Mouse (Mus musculus) liver, postnatal 0 days (tissue): ENCODE measurements around the gene Farsa.

Experiments
- CTCF ChIP-seq: sonication (generic); IDR thresholded peaks from 2 replicates; pipeline ENCODE4 v1.5.1; 2016; ENCODE audit warnings: antibody characterized with exemption, low read depth
- EP300 ChIP-seq: IDR thresholded peaks from 2 replicates; pipeline ENCODE4 v1.6.1; 2016; ENCODE audit warnings: antibody characterized with exemption, low read depth, mild to moderate bottlenecking

GRCm38 (mm10) chr8:84832759-84833742 lies 23.7 kb upstream of the Farsa start:
- TF ChIP-seq CTCF (peak; percentile 40), EP300 (no peak)
